Mouse (Mus musculus): Measurements from ENCODE around the gene Prpf3. TPM values are rescaled to one million over a fixed set of nuclear protein-coding genes. Genes with fewer than 3 reads are reported as not detected.
"Not testable (repeated sequence)": the region's sequence is repeated elsewhere in the genome, so short reads cannot be mapped to it uniquely, and the experiment has no call there.

The Prpf3 gene
- total RNA-seq (2022): 10 to 100 TPM; 35.7 to 46.3 (median 40.5) TPM

DNA sequence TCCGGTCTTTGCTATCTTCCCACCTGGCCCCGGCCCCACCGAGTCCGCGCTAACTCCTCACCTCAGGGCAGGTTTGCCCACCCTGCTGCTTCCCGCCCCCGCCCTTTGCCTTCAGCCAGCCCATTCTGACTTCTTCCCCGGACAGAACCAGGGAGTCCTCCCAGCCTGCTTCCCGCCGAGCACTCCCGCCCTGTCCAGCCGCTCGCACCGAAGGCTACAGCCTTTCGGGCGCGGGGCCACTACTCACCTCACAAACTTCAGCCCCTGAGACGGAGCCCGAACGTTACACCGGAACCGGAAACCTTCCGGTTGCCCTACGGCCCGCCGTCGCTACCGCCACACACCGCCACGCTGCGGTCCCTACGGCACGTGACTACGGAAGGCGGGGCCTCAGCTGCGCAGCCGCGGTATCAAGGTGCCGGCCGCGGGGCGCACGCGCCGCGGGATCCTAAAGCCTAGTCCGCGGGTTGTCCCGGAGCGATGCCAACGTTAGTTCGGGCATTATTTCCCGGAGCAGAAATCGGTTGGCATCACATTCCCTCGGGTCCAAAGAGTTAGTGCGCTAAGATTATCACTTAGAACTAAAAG, at the start of gene Prpf3:
Prpf3 (minus strand) TSS at position 384 of the 588 bp plus-strand sequence.
- DNase-seq (ENCODE audit: low spot score in 2 of 2): peak; percentile 88 to 94

DNA sequence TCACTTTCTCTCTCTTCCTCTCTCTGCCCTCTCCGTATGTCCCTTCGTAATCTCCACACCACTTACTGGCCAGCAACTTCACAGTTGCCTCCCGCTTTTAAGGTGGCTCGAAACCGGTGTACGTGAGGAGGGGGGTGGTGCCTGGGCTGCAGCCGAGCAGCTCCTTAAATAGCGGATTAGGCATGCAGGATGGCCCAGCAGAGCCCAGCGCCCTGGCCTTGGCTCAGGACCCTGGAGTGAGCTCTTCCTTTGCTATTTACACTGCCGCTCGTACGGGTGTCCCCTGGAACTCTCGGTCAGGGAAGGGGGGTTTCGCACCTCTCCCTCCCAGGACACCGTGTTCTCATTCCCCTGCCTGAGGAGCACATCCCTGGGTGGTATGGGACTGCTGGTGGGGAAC, 48.9 kb upstream of the Prpf3 start, which contains the start of gene Car14:
Car14 (minus strand) TSS at position 124 of the 400 bp plus-strand sequence.
- DNase-seq (ENCODE audit: low spot score in 2 of 2): no peak

DNA sequence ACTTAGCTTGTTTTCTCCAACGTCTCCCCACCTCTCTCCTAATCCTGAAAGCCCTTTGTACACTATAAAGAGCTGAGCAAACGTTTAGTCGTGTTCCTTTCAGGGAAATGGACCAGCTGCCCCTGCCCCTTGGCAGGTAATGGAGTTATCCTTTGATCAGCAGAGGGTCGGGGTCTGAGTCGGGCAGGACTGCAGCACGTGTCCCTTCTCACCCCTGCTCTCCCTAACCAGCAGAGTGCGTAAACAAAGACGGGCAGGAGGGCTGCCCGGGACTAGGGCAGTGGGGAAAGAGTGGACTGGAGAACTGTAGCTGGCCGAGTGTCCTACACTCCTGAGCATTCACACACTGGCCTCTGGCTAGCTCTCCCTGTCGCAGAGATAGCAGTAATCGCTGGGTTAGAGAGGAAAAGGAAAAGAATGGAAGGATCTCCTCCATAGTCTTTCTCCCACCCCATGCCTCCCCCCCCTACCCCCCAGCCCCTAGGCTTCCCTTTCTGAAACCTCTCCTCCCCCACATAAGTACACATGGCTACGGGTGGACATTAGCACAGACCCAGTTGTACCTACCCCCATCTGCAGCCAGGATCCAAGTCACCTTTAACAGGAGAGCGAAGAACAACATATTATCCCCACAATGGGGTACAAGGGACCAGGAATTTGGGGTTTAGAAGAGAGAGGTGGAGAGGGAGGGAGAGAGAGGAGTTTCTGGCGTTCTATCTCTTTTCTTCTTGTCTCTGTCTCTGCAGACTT, 48.2 kb upstream of the Prpf3 start:
- DNase-seq (ENCODE audit: low spot score in 2 of 2): no peak

DNA sequence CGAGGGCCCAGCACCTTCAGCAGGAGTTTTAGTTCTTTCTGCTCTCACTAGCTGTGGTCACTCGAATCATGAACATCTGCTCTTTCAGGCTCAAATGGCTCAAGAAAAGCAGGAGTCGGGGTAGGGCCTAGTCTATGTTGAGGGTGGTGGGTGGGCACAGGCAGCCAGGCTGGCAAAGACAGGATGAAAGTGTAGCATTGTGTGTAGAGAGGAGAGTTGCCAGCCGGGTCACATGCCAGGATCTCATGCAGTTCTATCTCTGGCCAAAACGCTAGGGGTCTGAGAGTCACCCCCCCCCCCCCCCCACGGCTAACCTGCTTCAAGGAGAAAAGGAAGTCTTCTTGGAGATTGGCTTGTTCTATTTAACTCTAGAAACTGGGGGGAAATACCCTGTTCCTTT, 47.0 kb upstream of the Prpf3 start:
- no peak for DNase-seq (ENCODE audit: low spot score in 2 of 2)

DNA sequence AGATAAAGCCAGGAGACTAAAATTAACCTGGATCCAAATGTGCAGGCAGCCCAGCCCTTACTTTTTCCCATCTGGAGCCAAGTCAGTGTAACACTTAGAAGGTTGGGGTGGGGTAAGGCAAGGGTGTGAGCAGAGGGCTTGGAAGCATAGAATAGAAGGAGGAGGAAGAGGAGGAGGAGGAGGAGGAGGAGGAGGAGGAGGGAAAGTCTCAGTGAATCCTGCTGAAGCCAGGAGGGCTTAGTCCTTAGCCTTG, 46.6 kb upstream of the Prpf3 start:
- no peak for DNase-seq (ENCODE audit: low spot score in 2 of 2)

DNA sequence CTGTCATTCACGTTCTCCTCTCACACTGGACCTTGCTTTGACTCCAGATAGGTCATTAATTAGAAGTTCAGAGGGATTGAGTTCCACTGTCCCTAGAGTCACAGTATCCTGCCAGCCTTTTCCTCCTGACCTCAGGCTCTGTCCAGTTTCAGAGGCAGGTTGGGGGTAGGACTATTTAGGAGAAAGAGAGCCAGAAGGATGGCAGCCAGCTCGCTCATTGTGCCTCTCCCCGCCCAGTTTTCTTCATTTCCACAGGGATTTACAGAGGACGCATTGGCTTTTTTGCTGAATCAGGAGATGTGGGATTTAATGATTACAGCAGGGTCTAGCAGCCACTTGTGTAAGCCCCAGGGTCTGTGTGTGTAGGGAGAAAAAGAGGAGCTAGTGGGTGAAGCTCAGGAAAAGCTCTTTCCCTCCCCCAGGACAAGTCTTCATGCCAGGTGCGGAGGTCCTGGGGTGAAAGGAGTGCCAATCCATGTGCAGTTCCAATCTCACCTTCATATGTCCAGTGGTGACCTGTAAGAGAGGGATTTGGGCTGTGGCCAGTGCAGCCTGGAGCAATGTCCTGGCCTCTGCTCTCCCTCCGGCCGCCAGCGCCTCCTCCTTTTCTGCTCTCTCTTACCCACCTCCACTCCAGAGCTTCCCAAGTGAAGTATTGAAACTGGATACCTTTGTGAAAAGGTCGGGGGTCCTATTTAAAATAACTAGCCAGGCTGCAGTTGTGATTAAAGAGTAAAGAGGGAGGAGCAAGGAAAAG, 46.1 kb upstream of the Prpf3 start:
- DNase-seq (ENCODE audit: low spot score in 2 of 2): no peak

DNA sequence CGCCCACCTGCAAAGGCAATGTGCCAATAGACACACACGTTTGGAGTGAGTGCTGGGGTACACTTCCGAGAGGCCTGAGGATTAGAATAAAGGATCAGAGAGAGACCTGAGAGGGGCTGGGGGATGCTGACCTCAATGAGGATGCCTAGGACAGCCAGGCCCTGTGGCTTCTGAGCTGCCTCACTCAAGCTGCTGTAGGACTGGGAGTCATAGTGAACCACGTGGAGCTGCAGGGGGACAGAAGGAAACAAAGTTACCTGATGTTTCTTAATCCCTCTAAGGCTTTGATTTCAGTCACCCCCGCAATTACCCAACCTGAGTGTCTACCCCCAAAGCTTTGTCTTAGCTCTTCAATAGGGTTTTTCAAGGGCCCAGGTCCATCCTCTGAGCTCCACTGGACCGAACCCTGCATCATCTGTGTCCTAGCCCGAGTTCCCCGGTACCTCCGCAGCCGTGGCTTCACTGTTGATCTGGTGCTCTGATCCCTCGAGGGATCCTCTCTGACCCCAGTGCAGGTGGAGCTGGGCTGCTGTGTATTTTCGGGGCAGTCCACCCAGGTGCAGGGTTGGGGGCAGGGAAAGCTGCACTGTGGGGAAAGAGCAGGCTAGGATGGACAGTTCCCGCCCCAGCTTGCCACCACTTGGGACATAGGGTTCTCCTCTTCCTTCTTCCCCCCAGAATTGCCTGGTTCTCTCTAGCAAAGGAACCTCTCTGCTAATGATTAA, 44.3 kb upstream of the Prpf3 start:
- DNase-seq (ENCODE audit: low spot score in 2 of 2): no peak

GRCm38 (mm10) chr3:95895501-95895900, 39.8 kb upstream of the Prpf3 start:
- DNase-seq (ENCODE audit: low spot score in 2 of 2): not testable (repeated sequence)

GRCm38 (mm10) chr3:95894317-95895160, 38.9 kb upstream of the Prpf3 start:
- no peak for DNase-seq (ENCODE audit: low spot score in 2 of 2)

DNA sequence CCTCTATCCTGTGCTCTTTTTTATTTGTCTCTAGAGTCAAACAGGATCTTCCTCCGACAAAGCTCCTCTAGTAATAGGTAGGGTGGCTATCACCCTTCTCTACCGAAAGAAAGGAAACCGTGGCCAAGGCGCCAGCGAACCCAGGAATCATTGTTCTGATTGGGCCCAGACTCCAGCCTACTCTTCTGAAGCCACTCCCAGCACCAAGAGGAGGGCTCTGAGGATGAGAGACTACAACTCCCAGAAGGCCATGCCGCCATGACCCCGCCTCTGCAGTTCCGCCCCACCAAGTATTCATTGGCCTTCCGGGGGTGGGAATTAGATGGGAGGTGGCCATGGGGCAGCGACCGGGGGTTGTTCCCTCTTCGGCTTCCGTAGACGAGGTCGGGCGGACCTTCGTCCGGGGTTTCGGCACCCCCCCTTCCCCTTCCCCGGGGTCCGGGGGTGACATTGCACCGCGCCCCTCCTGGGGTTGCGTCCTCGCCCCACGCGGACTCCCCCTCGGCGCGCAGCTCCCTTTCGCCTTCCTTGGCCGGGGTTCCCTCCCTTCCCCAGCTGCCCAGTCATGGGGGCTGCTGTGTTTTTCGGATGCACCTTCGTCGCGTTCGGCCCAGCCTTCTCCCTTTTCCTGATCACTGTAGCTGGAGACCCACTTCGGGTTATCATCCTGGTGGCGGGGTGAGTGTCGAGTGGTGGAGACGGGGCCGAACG, 38.1 kb upstream of the Prpf3 start, which contains the start of gene Aph1a:
Aph1a (plus strand) TSS at position 364 of the 711 bp plus-strand sequence.
- DNase-seq (ENCODE audit: low spot score in 2 of 2): peak; percentile 95 to 98

DNA sequence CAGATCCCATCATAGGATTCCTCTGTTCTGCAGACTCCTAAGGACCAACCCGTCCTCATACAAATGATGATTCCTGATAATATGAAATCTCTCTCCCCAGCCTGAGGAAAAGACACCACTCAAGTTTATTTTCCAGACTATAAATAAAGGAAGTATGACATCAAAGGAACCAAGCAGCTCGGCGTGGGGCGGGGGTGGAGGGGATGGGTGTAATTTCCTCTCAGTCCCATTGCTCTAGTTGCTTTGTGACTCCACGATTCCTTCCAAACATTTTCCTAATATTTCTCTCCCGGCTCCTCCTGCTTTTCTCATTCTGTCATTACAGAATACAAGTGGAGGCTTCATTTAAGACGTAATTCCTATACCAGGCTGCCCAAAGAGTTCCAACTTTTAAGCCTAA, 37.4 kb upstream of the Prpf3 start:
- DNase-seq (ENCODE audit: low spot score in 2 of 2): no peak

DNA sequence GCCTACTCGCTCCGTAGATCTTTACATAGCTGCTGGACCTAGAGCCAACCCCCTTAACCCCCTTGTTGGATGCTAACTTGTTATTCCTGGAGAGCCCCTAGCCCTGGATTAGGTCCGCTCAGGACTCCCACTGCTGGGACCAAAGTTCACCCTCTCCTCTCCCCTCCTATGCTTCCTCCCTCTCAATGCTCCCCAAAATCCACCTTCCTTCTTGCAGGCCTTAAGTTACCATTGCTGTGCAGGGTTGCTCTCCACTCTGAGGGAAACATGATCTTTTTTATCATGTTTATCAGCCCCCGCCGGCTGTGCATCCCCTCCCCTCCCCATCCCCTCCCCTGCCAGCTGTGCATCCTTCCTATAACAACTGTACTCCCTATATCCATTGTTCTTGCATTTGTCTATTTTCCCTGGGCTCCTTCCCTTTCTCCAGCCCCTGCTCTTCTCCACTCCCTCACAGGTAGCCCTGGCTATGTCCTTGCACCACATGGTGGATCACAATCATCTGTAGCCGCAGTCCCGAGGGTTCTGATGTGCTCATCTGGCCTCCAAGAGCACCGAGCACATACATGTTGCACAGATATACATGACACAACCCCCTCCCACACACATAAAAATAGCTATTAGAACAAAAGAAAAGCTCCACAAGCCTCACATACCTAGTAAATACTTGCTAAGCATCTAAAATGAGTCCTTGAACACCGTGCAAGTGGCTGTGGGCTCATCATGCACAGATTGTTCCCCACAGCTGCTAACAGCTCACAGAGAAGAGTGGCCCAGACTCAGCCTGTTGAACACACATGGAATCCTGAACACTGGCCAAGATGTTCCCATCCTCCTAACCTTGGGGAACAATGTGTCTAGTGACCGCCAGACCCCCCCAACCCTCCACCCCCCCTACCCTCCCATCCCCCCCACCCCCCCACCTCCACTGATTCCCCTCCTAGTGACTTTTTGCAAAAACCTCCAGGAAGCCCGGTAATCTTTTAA, 36.7 kb upstream of the Prpf3 start:
- DNase-seq (ENCODE audit: low spot score in 2 of 2): peak in 1 of 2 experiments; percentile 18

DNA sequence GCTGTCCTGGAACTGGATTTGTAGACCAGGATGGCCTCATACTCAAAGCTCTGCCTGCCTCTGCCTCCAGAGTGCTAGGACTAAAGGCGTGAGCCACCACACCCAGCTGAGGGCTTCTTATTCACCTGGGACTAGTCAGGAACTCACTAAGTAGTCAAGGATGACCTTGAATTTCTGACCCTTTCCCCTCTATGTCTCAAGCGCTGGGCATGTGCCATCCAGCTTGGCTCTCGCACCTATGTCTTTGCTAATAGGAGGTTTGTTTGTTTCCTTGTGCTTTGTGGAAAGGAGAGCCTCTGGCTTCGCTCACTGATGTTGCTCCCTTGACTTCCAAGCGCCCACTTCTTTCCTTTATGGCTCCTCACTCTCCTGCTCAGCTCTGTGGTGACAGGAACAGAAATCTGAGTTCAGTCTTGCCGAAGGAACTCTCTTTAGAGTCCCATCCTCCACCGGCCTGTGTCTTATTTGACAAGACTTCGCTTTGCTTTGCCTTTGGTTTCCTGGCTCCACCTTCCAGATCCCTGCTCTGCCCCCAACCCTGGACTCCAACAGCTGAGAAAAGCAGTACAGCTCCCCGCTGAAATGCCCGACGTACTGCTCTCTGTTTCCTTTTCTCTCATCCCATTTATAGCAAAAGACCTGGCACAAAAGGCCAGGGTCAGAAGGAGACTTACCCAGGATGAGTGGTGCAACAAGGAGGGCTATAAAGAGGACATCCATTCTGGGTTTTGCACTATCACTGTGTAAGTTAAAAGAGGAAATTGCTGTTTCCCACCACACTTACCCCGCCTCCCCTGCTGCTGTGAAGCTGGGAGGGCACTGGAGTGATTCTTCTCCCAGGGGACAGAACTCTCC, 35.8 kb upstream of the Prpf3 start, which contains the start of gene BC028528:
BC028528 (minus strand) TSS at position 795 of the 855 bp plus-strand sequence.
- DNase-seq (ENCODE audit: low spot score in 2 of 2): no peak

DNA sequence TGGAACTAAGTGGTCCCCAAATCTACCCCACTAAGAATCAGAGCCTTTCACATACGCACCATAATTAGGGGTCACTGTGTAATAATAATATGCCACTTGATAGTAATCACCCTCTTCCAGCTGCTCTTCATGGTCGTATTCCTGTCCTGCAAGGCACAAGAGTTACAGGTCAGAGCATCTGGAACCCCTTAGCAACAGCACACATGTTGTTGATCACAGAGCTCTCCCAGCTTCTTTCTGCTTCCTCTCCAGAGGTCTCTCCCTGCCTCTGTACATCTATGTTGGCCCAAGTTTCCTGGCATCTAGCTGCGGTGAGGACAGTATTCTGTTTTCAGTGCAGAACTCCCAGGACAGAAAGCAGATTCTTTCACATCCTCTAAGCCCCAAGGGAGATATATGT, 34.0 kb upstream of the Prpf3 start:
- no peak for DNase-seq (ENCODE audit: low spot score in 2 of 2)

DNA sequence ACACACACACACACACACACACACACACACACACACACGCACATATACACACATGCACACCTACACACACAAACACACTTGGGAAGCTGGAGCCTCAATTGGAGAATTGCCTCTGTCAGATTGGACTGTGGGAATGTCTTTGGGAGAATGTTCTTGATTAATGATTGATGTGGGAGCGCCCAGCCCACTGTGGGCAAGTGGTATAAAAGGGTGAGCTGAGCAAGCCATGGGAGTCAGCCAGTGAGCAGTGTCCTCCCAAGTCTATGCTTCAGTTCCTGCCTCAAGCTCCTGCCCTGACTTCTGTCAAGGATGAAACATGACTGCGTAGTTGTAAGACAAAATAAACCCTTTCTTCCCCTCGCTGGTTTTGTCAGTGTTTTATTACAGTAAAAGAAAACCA, 31.9 kb upstream of the Prpf3 start:
- DNase-seq (ENCODE audit: low spot score in 2 of 2): no peak

DNA sequence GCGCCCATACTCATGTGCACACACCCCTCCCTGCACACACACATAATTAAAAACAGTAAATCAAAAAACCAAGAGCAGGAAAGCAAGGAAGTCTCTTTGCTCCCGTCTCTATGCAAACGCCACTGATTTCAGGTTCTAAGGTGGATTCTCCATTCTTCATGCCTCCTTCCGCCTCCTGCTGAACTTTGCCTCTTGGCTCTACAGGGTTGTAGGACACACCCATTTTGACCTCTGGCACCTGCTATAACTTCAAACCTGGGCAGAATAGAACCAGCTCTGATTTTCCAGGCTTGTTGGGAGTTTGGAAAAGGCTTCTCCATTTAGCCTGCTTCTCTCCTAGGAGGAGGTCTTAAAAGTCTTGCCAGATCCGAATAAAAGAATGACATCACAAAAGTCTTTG, 28.7 kb upstream of the Prpf3 start:
- DNase-seq (ENCODE audit: low spot score in 2 of 2): no peak

DNA sequence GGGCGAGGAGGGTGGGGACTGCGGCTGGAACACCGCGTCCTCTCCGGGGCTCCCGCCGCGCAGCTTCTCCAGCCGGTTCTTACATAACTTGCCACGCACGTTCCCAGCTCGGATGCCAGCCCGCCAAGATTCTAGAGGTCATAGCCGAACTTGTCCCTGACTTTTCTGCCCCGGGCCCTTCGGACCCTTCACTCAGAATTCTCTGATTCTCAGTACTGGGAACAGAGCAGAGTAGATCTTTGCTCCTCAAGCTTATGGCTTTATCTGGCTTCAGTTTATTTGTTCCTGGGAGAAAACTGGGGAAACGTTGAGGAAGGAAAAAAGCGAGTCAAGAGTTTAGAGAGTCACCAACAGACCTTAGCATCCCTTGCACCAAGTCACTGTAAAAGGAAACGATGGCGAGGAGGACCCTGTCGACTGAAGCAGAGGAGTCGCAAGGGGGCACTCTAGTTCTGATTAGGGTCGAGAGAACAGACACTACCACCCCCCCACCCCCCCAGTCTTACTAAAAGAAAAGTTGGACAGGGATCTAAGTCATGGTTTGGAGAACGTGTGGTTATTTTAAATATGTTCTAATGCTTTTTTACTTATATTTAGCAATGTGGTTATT, 27.2 kb upstream of the Prpf3 start:
- peak; percentile 71 to 72 for DNase-seq (ENCODE audit: low spot score in 2 of 2)

All from layer of hippocampus, adult 8-10 months (tissue).